Mouse (Mus musculus) ES-E14 (cell line): ENCODE measurements at regions not wholly inside any gene's neighbourhood (a gene's known extent, or its start where the extent isn't known, plus 50 kb on each side); places are given as distances from the start of the nearest gene placed in this dataset.

ENCODE experiments used
- DNase-seq: peaks from one replicate; pipeline ENCODE4 v3.0.0-alpha.2; 2013; ENCODE audit warnings: low read depth, low spot score
- H3K27ac ChIP-seq: 2 replicates; pipeline ENCODE4 v1.5.1; 2012; ENCODE audit warnings: low read depth, mild to moderate bottlenecking, low read length, moderate library complexity, mixed read lengths; ENCODE audit not compliant: poor library complexity, insufficient read depth, severe bottlenecking
- H3K36me3 ChIP-seq: 2 replicates; pipeline ENCODE4 v1.6.1; 2012; ENCODE audit warnings: mild to moderate bottlenecking, low read length, moderate library complexity, mixed read lengths; ENCODE audit not compliant: control insufficient read depth, poor library complexity, insufficient read depth, severe bottlenecking
- H3K4me1 ChIP-seq, 2 experiments: fragments of 150-350 bp in 1 of 2; sonication (generic) in 1 of 2; 2 replicates each; pipeline ENCODE4 v1.6.1; 2012; ENCODE audit warnings: low read length in 2 of 2, mild to moderate bottlenecking in 1 of 2, mixed read lengths in 1 of 2; ENCODE audit not compliant: control insufficient read depth in 2 of 2, insufficient read depth in 2 of 2, poor library complexity in 1 of 2
- H3K4me3 ChIP-seq, 2 experiments: fragments of 150-350 bp in 1 of 2; sonication (generic) in 1 of 2; 2 replicates each; pipeline ENCODE4 v1.5.1; 2012; ENCODE audit warnings: low read length in 2 of 2, low read depth in 1 of 2, mild to moderate bottlenecking in 1 of 2, mixed read lengths in 1 of 2; ENCODE audit not compliant: insufficient read depth in 1 of 2, poor library complexity in 1 of 2, severe bottlenecking in 1 of 2
- H3K9ac ChIP-seq: 2 replicates; pipeline ENCODE4 v1.6.1; 2012; ENCODE audit warnings: low read depth, mild to moderate bottlenecking, low read length, mixed read lengths; ENCODE audit not compliant: poor library complexity, insufficient read depth, severe bottlenecking
- H3K9me3 ChIP-seq: fragments of 150-350 bp; sonication (generic); 2 replicates; pipeline ENCODE4 v1.6.1; 2012; ENCODE audit warnings: low read depth, mild to moderate bottlenecking, low read length; ENCODE audit not compliant: control insufficient read depth, insufficient read depth
- CHD2 ChIP-seq: IDR thresholded peaks from 2 replicates; pipeline ENCODE4 v1.6.1; 2014; ENCODE audit warnings: mild to moderate bottlenecking, low read depth, low read length, inconsistent platforms
- HCFC1 ChIP-seq: IDR thresholded peaks from 2 replicates; pipeline ENCODE4 v1.6.1; 2012; ENCODE audit warnings: low read length, inconsistent platforms, borderline replicate concordance; ENCODE audit not compliant: insufficient read depth
- MAFK ChIP-seq: IDR thresholded peaks from 2 replicates; pipeline ENCODE4 v1.6.1; 2014; ENCODE audit warnings: mild to moderate bottlenecking, low read depth, low read length, inconsistent platforms; ENCODE audit not compliant: insufficient read depth
- ZC3H11A ChIP-seq: IDR thresholded peaks from 2 replicates; pipeline ENCODE4 v1.6.1; 2012; ENCODE audit warnings: low read depth, mild to moderate bottlenecking, inconsistent platforms, low read length, borderline replicate concordance
- ZNF384 ChIP-seq: IDR thresholded peaks from 2 replicates; pipeline ENCODE4 v1.6.1; 2012; ENCODE audit warnings: low read depth, low read length, inconsistent platforms
- in situ Hi-C, 2 experiments: fragments of 600-800 bp; cut with MboI; formaldehyde crosslinking; loops; one replicate each; pipeline ENCODE4 v1.15.1; 2025; ENCODE audit warnings: low sequenced_read_pairs in 2 of 2, inconsistent platforms in 1 of 2; ENCODE audit not compliant: unreplicated experiment in 2 of 2

- in situ Hi-C loops, result no loop called here
- Histone ChIP-seq H3K27ac (no peak overlapping the region), H3K4me3 (no peak overlapping the region), H3K9me3 (no peaks in the 10 kb centered on the region), H3K36me3 (no peaks in the 10 kb centered on the region), H3K9ac (no peak overlapping the region), H3K4me1 (peaks cover 0 to 3% of the 10 kb centered on the region in 2 experiments; a peak in 1 of 4 replicates)
- no peak for DNase-seq
- TF ChIP-seq ZNF384 (no peak), MAFK (peak; percentile 88), HCFC1 (no peak)
Measured at GRCm38 (mm10) chr12:71486078-71486477, 176.4 kb downstream of the Dact1 start.

- Histone ChIP-seq H3K9ac (no peak overlapping the region), H3K4me1 (peaks cover 0 to 2% of the 10 kb centered on the region in 2 experiments; a peak in 1 of 4 replicates), H3K36me3 (no peaks in the 10 kb centered on the region), H3K4me3 (no peak overlapping the region), H3K9me3 (no peaks in the 10 kb centered on the region), H3K27ac (no peak overlapping the region)
- in situ Hi-C loops, result no loop called here
- DNase-seq, result no peak
- TF ChIP-seq HCFC1 (no peak), ZC3H11A (no peak), ZNF384 (no peak), CHD2 (no peak), MAFK (no peak)
Measured at GRCm38 (mm10) chr12:71487591-71488435, 178.1 kb downstream of the Dact1 start.

GRCm38 (mm10) chr12:71489295-71489694 is 179.6 kb downstream of the Dact1 start:
- Histone ChIP-seq H3K27ac (no peak overlapping the region), H3K4me3 (no peak overlapping the region), H3K36me3 (no peaks in the 10 kb centered on the region), H3K9me3 (no peaks in the 10 kb centered on the region), H3K4me1 (0 out of 4 replicates have a peak, but pooled peaks cover 0 to 2% of the 10 kb centered on the region in 2 experiments), H3K9ac (no peak overlapping the region)
- DNase-seq, result no peak
- in situ Hi-C loops, result no loop called here
- TF ChIP-seq ZC3H11A (no peak), ZNF384 (no peak), CHD2 (no peak), MAFK (no peak), HCFC1 (no peak)

GRCm38 (mm10) chr12:71494803-71495293 is 185.2 kb downstream of the Dact1 start:
- TF ChIP-seq CHD2 (no peak), MAFK (no peak), ZC3H11A (no peak), ZNF384 (no peak), HCFC1 (no peak)
- Histone ChIP-seq H3K9me3 (no peaks in the 10 kb centered on the region), H3K27ac (no peak overlapping the region), H3K9ac (no peak overlapping the region), H3K4me1 (no peaks in the 10 kb centered on the region), H3K4me3 (no peak overlapping the region), H3K36me3 (no peaks in the 10 kb centered on the region)
- DNase-seq, result no peak
- in situ Hi-C loops, result no loop called here
